Mouse (Mus musculus): ENCODE data around the gene Gm5728. TPM values are rescaled to one million over a fixed set of nuclear protein-coding genes. Genes with fewer than 3 reads are reported as not detected.

Gene Gm5728
- polyA plus RNA-seq (2014; fragmentation: Illumina TruSeq; extraction: RNeasy Lipid Tissue Mini Kit (QIAGEN cat#74804); ENCODE audit: low read depth, low replicate concordance): not detected

GRCm38 (mm10) chr7:20375310-20375709 lies at the start of gene Gm5728:
Gm5728 (minus strand) TSS chr7:20375410.

DNA sequence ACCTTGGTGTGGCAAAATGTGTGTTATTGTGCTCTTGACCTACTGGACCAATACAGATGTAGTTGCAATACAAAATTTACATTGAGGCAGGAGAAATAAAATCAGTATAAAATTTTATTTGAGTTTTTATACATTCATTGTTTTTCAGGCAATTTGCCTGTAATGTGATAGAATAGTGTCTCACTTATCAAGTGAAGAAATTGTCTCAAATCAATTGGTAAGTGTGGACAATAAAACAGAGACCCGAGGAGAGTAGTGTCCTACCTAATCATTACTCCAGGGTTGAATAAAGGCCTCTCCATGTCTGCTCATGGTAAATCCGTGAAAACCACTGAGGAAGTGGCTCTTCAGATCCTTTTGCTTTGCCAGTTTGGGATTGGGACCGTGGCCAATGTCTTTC lies 42.4 kb upstream of the Gm5728 start, which contains the start of gene Vmn1r100:
Gene Vmn1r100 (plus strand): TSS at position 301 of the 400 bp plus-strand sequence.

GRCm38 (mm10) chr7:20333965-20334364 lies 41.2 kb downstream of the Gm5728 start, which contains the start of gene Gm4133:
Gm4133 (minus strand) TSS chr7:20334065.

Other genes starting within 250 kb of the Gm5728 start
- not detected for gene Vmn1r93, start 236.3 kb downstream of the Gm5728 start, polyA plus RNA-seq (2014; fragmentation: Illumina TruSeq; extraction: RNeasy Lipid Tissue Mini Kit (QIAGEN cat#74804); ENCODE audit: low read depth, low replicate concordance)
- not detected for gene Vmn1r94, start 207.0 kb downstream of the Gm5728 start, polyA plus RNA-seq (2014; fragmentation: Illumina TruSeq; extraction: RNeasy Lipid Tissue Mini Kit (QIAGEN cat#74804); ENCODE audit: low read depth, low replicate concordance)
- not detected for gene Vmn1r95, start 181.7 kb downstream of the Gm5728 start, polyA plus RNA-seq (2014; fragmentation: Illumina TruSeq; extraction: RNeasy Lipid Tissue Mini Kit (QIAGEN cat#74804); ENCODE audit: low read depth, low replicate concordance)
- gene Gm6164, start 169.8 kb downstream of the Gm5728 start, polyA plus RNA-seq (2014; fragmentation: Illumina TruSeq; extraction: RNeasy Lipid Tissue Mini Kit (QIAGEN cat#74804); ENCODE audit: low read depth, low replicate concordance): not detected
- gene Gm4498, start 141.6 kb downstream of the Gm5728 start, polyA plus RNA-seq (2014; fragmentation: Illumina TruSeq; extraction: RNeasy Lipid Tissue Mini Kit (QIAGEN cat#74804); ENCODE audit: low read depth, low replicate concordance): not detected
- not detected for gene Gm5890, start 112.6 kb downstream of the Gm5728 start, polyA plus RNA-seq (2014; fragmentation: Illumina TruSeq; extraction: RNeasy Lipid Tissue Mini Kit (QIAGEN cat#74804); ENCODE audit: low read depth, low replicate concordance)
- gene Gm4133, start 41.3 kb downstream of the Gm5728 start, polyA plus RNA-seq (2014; fragmentation: Illumina TruSeq; extraction: RNeasy Lipid Tissue Mini Kit (QIAGEN cat#74804); ENCODE audit: low read depth, low replicate concordance): not detected
- gene Vmn1r100, start 42.5 kb upstream of the Gm5728 start, polyA plus RNA-seq (2014; fragmentation: Illumina TruSeq; extraction: RNeasy Lipid Tissue Mini Kit (QIAGEN cat#74804); ENCODE audit: low read depth, low replicate concordance): not detected
- not detected for gene Vmn1r101, start 67.2 kb upstream of the Gm5728 start, polyA plus RNA-seq (2014; fragmentation: Illumina TruSeq; extraction: RNeasy Lipid Tissue Mini Kit (QIAGEN cat#74804); ENCODE audit: low read depth, low replicate concordance)
- not detected for gene Gm10670, start 99.5 kb upstream of the Gm5728 start, polyA plus RNA-seq (2014; fragmentation: Illumina TruSeq; extraction: RNeasy Lipid Tissue Mini Kit (QIAGEN cat#74804); ENCODE audit: low read depth, low replicate concordance)
- not detected for gene Vmn1r103, start 135.1 kb upstream of the Gm5728 start, polyA plus RNA-seq (2014; fragmentation: Illumina TruSeq; extraction: RNeasy Lipid Tissue Mini Kit (QIAGEN cat#74804); ENCODE audit: low read depth, low replicate concordance)
- gene Vmn1r104, start 158.4 kb upstream of the Gm5728 start, polyA plus RNA-seq (2014; fragmentation: Illumina TruSeq; extraction: RNeasy Lipid Tissue Mini Kit (QIAGEN cat#74804); ENCODE audit: low read depth, low replicate concordance): not detected
- gene Gm5726, start 170.3 kb upstream of the Gm5728 start, polyA plus RNA-seq (2014; fragmentation: Illumina TruSeq; extraction: RNeasy Lipid Tissue Mini Kit (QIAGEN cat#74804); ENCODE audit: low read depth, low replicate concordance): not detected
- not detected for gene Gm4141, start 200.8 kb upstream of the Gm5728 start, polyA plus RNA-seq (2014; fragmentation: Illumina TruSeq; extraction: RNeasy Lipid Tissue Mini Kit (QIAGEN cat#74804); ENCODE audit: low read depth, low replicate concordance)
- not detected for gene Gm4513, start 223.6 kb upstream of the Gm5728 start, polyA plus RNA-seq (2014; fragmentation: Illumina TruSeq; extraction: RNeasy Lipid Tissue Mini Kit (QIAGEN cat#74804); ENCODE audit: low read depth, low replicate concordance)